Mouse (Mus musculus) hindbrain, postnatal 0 days (tissue): ENCODE results near the gene Sv2c. TPM values are rescaled to one million over a fixed set of nuclear protein-coding genes. Genes with fewer than 3 reads are reported as not detected.

Experiments
- ATAC-seq: fragments of 200-750 bp; cut with Nextera tagmentation; 2 replicates; pipeline ENCODE4 v1.8.0; 2017; ENCODE audit warnings: mild to moderate bottlenecking, moderate TSS enrichment, moderate library complexity
- DNase-seq: peaks from one replicate; pipeline ENCODE4 v3.0.0-alpha.2; 2015; ENCODE audit warnings: low spot score
- H3K27ac ChIP-seq: fragments of 300-500 bp; sonication (generic); 2 replicates; pipeline ENCODE4 v1.5.1; 2014; ENCODE audit warnings: mild to moderate bottlenecking
- H3K27me3 ChIP-seq: fragments of 300-500 bp; sonication (generic); 2 replicates; pipeline ENCODE4 v1.6.1; 2014; ENCODE audit warnings: low read length, mixed read lengths; ENCODE audit not compliant: insufficient read depth
- H3K36me3 ChIP-seq: fragments of 300-500 bp; sonication (generic); 2 replicates; pipeline ENCODE4 v1.6.1; 2014; ENCODE audit warnings: low read length, mixed read lengths; ENCODE audit not compliant: insufficient read depth
- H3K4me1 ChIP-seq: fragments of 300-500 bp; sonication (generic); 2 replicates; pipeline ENCODE4 v1.6.1; 2014; ENCODE audit warnings: antibody characterized with exemption, low read length, mixed read lengths; ENCODE audit not compliant: insufficient read depth
- H3K4me2 ChIP-seq: fragments of 300-500 bp; sonication (generic); 2 replicates; pipeline ENCODE4 v1.6.1; 2014; ENCODE audit warnings: low read depth, mild to moderate bottlenecking, low read length, moderate library complexity, mixed read lengths
- H3K4me3 ChIP-seq: fragments of 300-500 bp; sonication (generic); 2 replicates; pipeline ENCODE4 v1.5.1; 2014; ENCODE audit warnings: low read length
- H3K9ac ChIP-seq: fragments of 300-500 bp; sonication (generic); replicated peaks from 2 replicates; pipeline ENCODE4 v1.6.1; 2014; ENCODE audit warnings: mild to moderate bottlenecking, low read length, moderate library complexity, mixed read lengths
- H3K9me3 ChIP-seq: fragments of 300-500 bp; sonication (generic); 2 replicates; pipeline ENCODE4 v1.6.1; 2016; ENCODE audit warnings: low read length, mixed read lengths
- CTCF ChIP-seq: IDR thresholded peaks from 2 replicates; pipeline ENCODE4 v1.5.1; 2016; ENCODE audit warnings: antibody characterized with exemption, control low read depth, low read depth
- WGBS: fragments of 180-500 bp; shearing (Covaris S2); extraction: QIAGEN DNeasy Blood & Tissue Kit; methylation state at CpG from one replicate; pipeline ENCODE4 v1.1.7; 2014; 5-methylcytosine and 5-hydroxymethylcytosine counted together
- polyA plus RNA-seq: library from polyadenylated mRNA; unstranded; fragments of >200 nt; fragmentation: Nextera tagmentation; extraction: Ambion mirVana; gene quantifications from 2 replicates; pipeline ENCODE4 v1.2.1, GENCODE M21; 2015
- total RNA-seq: library from RNA; depleted of rRNA; stranded (reverse); fragments of >200 nt; gene quantifications from 2 replicates; pipeline ENCODE4 v1.2.3, GENCODE M21; 2014

The Sv2c gene
- total and polyA plus RNA-seq, 2 experiments from 2014 or later: 30.4 to 47.3 TPM

- no peak overlapping the region for H3K27ac ChIP-seq
- H3K4me1 ChIP-seq: peaks cover 6% of the 10 kb centered on the region; the same call in 1 of the 2 replicates
- H3K4me2 ChIP-seq: no peak overlapping the region
- no peak for DNase-seq
- WGBS: 88% methylated on average over 2 of the region's 2 CpGs
- H3K27me3 ChIP-seq: no peaks in the 10 kb centered on the region
- ATAC-seq: no peak
- no peak overlapping the region for H3K9ac ChIP-seq
- H3K9me3 ChIP-seq: no peaks in the 10 kb centered on the region
- H3K4me3 ChIP-seq: no peak overlapping the region
- no peaks in the 10 kb centered on the region for H3K36me3 ChIP-seq
- TF ChIP-seq CTCF: no peak
These were observed 176.0 kb downstream of the Sv2c start for GRCm38 (mm10) chr13:95956327-95956781.

- TF ChIP-seq CTCF: no peak
- Histone ChIP-seq H3K27ac (no peak overlapping the region), H3K4me1 (peaks cover 6% of the 10 kb centered on the region; the same call in 1 of the 2 replicates), H3K36me3 (no peaks in the 10 kb centered on the region), H3K9me3 (no peaks in the 10 kb centered on the region), H3K4me3 (no peak overlapping the region), H3K4me2 (no peak overlapping the region), H3K27me3 (no peaks in the 10 kb centered on the region), H3K9ac (no peak overlapping the region)
- no peak for ATAC-seq
- 88% methylated on average over 5 of the region's 5 CpGs for WGBS
- no peak for DNase-seq
These were observed 177.2 kb downstream of the Sv2c start for GRCm38 (mm10) chr13:95955204-95955603.

GRCm38 (mm10) chr13:95953636-95954035 lies 178.7 kb downstream of the Sv2c start:
- TF ChIP-seq CTCF: no peak
- no peaks in the 10 kb centered on the region for H3K9me3 ChIP-seq
- H3K36me3 ChIP-seq: no peaks in the 10 kb centered on the region
- H3K4me2 ChIP-seq: no peak overlapping the region
- DNase-seq (peak; percentile 34), ATAC-seq (no peak)
- no peaks in the 10 kb centered on the region; the same call in 1 of the 2 replicates for H3K4me1 ChIP-seq
- H3K27me3 ChIP-seq: no peaks in the 10 kb centered on the region
- no peak overlapping the region for H3K27ac ChIP-seq
- H3K4me3 ChIP-seq: no peak overlapping the region
- no peak overlapping the region for H3K9ac ChIP-seq
- WGBS: 17% methylated on average over 4 of the region's 4 CpGs

DNA sequence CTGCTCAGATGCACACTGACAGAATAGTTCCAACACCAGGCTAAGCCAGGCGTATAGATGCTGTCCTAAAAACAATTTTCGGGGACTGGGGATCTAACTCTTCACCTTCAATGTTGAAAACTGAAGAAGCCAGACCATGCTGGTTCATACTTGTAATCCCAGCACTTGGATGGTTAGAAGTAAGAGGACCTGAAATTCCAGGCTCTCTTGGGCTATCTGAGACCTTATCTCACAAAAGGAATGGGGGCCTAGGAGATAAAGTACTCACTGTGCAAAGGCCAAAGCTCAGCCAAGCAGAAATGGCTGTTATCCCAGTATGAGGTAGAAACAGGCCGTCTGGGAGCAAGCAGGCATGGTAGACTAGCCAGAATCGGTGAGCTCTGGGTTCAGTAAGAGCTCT lies 180.1 kb downstream of the Sv2c start:
- no peak overlapping the region for H3K4me3 ChIP-seq
- no peaks in the 10 kb centered on the region; the same call in 1 of the 2 replicates for H3K4me1 ChIP-seq
- TF ChIP-seq CTCF: no peak
- H3K9me3 ChIP-seq: no peaks in the 10 kb centered on the region
- H3K4me2 ChIP-seq: no peak overlapping the region
- DNase-seq: no peak
- no peak overlapping the region for H3K27ac ChIP-seq
- no peak overlapping the region for H3K9ac ChIP-seq
- no peak for ATAC-seq
- WGBS: 81% methylated on average over 4 of the region's 4 CpGs
- H3K36me3 ChIP-seq: no peaks in the 10 kb centered on the region
- no peaks in the 10 kb centered on the region for H3K27me3 ChIP-seq

- peak; percentile 68 for ATAC-seq
- H3K4me1 ChIP-seq: no peaks in the 10 kb centered on the region; the same call in 1 of the 2 replicates
These were observed 181.1 kb downstream of the Sv2c start for GRCm38 (mm10) chr13:95951098-95951894.

GRCm38 (mm10) chr13:95950434-95951091 lies 181.8 kb downstream of the Sv2c start:
- Histone ChIP-seq H3K4me2 (no peak overlapping the region), H3K9me3 (no peaks in the 10 kb centered on the region), H3K27me3 (no peaks in the 10 kb centered on the region), H3K27ac (no peak overlapping the region), H3K9ac (no peak overlapping the region), H3K4me1 (no peaks in the 10 kb centered on the region; the same call in 1 of the 2 replicates), H3K4me3 (no peak overlapping the region), H3K36me3 (no peaks in the 10 kb centered on the region)
- DNase-seq: no peak
- no peak for ATAC-seq
- no peak for TF ChIP-seq CTCF
- WGBS: 83% methylated on average over 11 of the region's 11 CpGs

More at GRCm38 (mm10) chr13:95951098-95951894, 181.1 kb downstream of the Sv2c start:
- H3K36me3 ChIP-seq: no peaks in the 10 kb centered on the region
- 68% methylated on average over 7 of the region's 7 CpGs for WGBS
- DNase-seq: peak; percentile 61
- no peaks in the 10 kb centered on the region for H3K9me3 ChIP-seq
- H3K27ac ChIP-seq: no peak overlapping the region
- no peak overlapping the region for H3K9ac ChIP-seq
- H3K27me3 ChIP-seq: no peaks in the 10 kb centered on the region
- TF ChIP-seq CTCF: peak; percentile 73
- H3K4me2 ChIP-seq: no peak overlapping the region
- H3K4me3 ChIP-seq: no peak overlapping the region
